Mouse (Mus musculus) bone marrow macrophage, adult 2 months (primary cell): ENCODE measurements around the gene Pin1. TPM values are rescaled to one million over a fixed set of nuclear protein-coding genes. Genes with fewer than 3 reads are reported as not detected.

Experiments
- H3K27ac ChIP-seq: 2 replicates; pipeline ENCODE4 v1.5.1; 2012; ENCODE audit warnings: low read depth, low read length; ENCODE audit not compliant: insufficient read depth
- H3K4me1 ChIP-seq: 2 replicates; pipeline ENCODE4 v1.6.1; 2012; ENCODE audit warnings: low read length; ENCODE audit not compliant: control insufficient read depth, insufficient read depth
- H3K4me3 ChIP-seq: 2 replicates; pipeline ENCODE4 v1.5.1; 2012; ENCODE audit warnings: mild to moderate bottlenecking, low read length, moderate library complexity; ENCODE audit not compliant: insufficient read depth
- CTCF ChIP-seq: IDR thresholded peaks from 2 replicates; pipeline ENCODE4 v1.5.1; 2012; ENCODE audit warnings: low read depth, mild to moderate bottlenecking, low read length, moderate library complexity
- POLR2A ChIP-seq: IDR thresholded peaks from 2 replicates; pipeline ENCODE4 v1.6.1; 2012; ENCODE audit warnings: mild to moderate bottlenecking, low read depth, low read length, borderline replicate concordance
- polyA plus RNA-seq: library from polyadenylated mRNA; stranded (reverse); fragments of >200 nt; gene quantifications from 2 replicates; pipeline ENCODE4 v1.2.4, GENCODE M21; 2012; ENCODE audit not compliant: missing spikeins, insufficient read depth, insufficient read length

Pin1 gene
- polyA plus RNA-seq, 1 experiment, result 11.4 TPM

DNA sequence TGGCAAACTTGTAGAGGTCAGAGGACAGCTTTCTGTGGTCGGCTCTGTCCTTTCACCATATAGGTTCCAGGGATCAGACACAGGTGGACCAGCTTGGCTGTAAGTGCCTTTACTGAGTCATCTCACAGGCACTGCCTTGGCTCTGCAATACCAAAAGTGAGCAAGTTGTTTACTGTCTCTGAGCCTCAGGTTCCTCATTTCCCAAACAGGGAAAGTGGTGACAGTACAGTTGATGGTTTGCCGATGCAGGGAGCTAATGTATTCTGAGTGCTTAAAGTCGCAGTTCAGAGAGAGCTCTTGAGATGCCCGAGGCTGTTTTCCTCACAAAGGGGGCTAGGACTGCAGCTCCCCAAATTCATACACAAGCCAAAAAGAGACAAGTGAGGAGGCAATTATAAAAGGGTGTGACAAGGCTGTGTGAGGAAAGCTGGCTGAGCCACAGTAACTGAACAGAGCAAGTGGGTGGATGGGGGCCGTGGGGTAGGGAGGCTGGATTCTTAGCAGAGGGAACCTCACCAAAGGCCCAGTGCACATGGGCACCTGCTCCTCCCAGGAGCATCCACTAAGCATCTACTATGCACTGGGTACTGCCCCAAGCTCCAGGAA lies 44.3 kb downstream of the Pin1 start:
- H3K4me1 ChIP-seq, result peaks cover 17% of the 10 kb centered on the region
- TF ChIP-seq POLR2A (no peak), CTCF (no peak)

DNA sequence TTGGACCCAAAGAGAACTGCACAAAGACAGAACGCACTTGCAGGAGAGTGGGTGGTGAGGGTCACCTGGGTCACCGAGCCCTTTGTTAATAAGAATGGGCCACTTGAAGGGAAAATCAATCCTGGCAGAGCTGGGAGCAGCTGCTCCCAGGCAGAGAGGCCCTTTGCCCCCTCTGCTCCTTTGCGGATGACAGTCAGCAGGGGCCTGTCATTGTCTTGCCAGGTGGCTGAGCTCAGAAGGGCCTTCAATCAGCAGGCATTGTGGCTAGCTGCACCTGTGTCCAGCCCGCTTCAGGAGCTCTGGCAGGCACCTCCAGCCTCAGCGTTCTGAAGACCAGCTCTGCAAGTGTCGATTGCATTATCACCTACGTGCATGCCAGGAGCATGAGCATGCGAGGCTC lies 45.6 kb downstream of the Pin1 start:
- no peak overlapping the region for H3K27ac ChIP-seq
- no peak overlapping the region for H3K4me3 ChIP-seq
- H3K4me1 ChIP-seq, result peaks cover 15% of the 10 kb centered on the region
- TF ChIP-seq CTCF, result no peak

More for the DNA sequence above, 44.3 kb downstream of the Pin1 start:
- Histone ChIP-seq H3K4me3 (no peak overlapping the region), H3K27ac (no peak overlapping the region)

DNA sequence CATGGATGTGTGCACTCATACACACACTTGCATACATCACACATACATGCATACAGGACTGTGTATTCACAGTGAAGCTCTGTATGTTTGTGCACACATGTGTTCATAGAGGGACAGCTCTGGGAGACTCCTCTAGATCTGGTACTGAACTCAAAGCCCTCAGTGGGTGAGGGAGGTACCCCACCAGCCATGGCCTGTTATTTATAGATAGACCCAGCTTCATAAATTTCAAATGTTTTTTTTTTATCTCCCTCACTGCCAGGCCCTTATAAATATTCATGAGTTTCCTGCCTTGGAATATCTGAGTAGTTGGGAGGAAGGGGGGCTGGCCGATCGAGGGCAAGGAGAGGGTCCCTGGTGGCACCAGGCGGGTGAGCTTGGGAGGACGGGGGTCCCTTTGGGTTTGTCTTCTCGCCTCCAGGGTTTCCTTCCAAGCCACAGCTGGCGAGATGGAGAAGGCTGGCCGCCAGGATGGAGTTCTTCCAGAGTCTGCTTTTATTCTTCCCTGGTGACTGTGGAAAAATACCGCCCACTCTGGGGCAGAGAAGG lies 52.0 kb downstream of the Pin1 start:
- no peak for TF ChIP-seq POLR2A
- no peak for TF ChIP-seq CTCF
- Histone ChIP-seq H3K4me3 (no peak overlapping the region), H3K4me1 (peaks cover 1% of the 10 kb centered on the region), H3K27ac (no peak overlapping the region)

DNA sequence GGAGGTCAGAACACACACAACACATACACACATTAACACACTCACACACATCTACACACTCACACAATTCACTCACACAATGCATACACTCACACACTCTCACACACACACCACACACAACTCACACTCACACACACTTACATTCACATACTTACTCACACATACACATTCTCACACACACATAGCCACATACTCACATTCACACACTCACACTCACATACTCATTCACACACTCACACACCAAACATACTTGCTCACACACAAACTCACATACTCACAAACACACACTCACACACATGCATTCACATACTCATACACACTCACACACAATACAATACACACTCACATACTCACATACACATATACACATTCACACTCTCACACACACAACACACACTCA lies 53.5 kb downstream of the Pin1 start:
- no peak for TF ChIP-seq POLR2A
- no peak overlapping the region for H3K4me3 ChIP-seq
- H3K4me1 ChIP-seq, result no peaks in the 10 kb centered on the region
- no peak overlapping the region for H3K27ac ChIP-seq

DNA sequence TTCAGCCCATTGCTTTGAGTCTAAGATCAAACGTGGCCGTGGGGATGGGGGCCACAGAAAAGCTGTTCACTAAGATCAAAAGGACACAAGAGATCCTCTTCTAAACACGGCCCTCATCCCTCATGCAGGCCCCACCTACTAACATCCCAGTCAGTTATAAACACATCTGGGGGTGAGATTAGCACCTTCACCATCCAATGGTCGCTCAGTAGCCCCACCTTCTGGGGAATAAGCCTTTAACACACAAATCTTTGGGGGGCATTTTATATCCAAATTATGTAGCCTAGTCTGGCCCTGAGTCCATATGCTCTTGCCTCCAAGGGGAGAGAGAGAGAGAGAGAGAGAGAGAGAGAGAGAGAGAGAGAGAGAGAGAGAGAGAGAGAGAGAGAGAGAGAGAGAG lies 54.1 kb downstream of the Pin1 start:
- Histone ChIP-seq H3K27ac (no peak overlapping the region), H3K4me3 (no peak overlapping the region), H3K4me1 (no peaks in the 10 kb centered on the region)
- TF ChIP-seq CTCF (no peak), POLR2A (no peak)

DNA sequence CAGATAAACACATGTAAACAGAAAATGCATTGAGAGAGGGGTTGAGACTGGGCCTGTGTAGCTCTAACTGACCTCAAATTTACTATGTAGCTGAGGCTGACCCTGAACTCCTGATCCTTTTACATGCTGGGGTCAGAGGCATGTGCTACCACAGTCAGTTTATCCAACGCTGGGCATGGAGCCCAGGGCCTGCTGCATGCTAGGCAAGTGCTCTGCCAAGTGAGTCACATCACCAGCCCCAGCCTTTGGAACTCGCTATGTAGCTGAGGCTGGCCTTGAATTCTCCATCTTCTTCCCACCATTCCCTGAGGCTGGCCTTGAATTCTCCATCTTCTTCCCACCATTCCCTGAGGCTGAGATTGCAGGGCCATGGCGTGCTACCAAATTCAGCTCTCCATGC lies 58.6 kb downstream of the Pin1 start:
- Histone ChIP-seq H3K27ac (no peak overlapping the region), H3K4me3 (no peak overlapping the region), H3K4me1 (no peaks in the 10 kb centered on the region)
- no peak for TF ChIP-seq POLR2A
- TF ChIP-seq CTCF, result no peak

DNA sequence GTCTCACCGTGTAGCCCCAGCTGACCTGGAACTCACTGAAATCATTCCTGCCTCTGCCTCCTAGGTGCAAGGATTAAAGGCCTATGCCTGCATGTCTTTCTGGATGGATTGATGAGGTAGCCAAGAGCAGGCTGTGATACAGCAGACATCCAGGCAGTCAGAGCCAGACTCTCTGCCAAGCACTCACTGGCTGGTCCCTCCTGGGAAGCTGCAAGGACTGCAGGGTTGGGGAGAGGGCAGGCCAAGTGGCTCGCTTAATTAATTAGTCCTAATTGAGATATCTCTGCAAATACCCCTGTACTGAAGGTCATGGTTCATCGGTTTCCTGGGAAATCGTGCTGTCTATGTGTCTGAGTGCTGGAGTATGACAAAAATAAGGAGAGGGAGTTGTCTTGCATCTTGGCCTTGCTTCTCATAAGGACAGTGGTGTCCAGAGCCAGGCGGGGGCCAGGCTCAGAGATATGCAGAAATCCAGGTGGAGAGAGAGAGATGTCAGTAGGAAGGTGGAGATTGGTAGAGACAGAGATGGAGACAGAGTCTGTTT lies 61.1 kb downstream of the Pin1 start:
- no peaks in the 10 kb centered on the region for H3K4me1 ChIP-seq
- no peak for TF ChIP-seq CTCF
- TF ChIP-seq POLR2A, result no peak
- no peak overlapping the region for H3K4me3 ChIP-seq
- no peak overlapping the region for H3K27ac ChIP-seq

DNA sequence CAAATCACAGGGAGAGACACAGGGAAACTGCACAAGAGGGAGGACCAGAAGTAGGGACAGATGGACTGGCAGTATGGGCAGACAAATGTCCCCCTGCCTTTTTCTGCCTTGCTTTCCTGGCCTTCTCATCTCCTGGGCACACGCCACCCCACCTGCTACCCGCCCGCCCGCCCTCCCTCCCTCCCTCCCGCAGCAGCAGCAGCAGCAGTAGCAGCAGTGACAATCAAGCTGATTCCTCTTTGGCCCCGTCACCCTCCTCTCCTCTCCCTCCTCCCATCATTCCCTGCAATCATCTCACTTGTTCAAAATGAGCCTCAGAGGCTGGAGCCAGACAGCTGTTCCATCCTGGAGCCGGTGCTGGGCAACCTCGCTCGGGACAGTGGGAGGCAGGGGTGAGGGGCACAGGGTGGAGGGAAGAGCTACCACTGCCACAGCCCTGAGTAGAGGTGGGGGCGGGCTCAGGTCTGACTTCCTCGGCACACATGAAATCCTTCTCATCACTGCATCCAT lies 61.6 kb downstream of the Pin1 start:
- TF ChIP-seq POLR2A (no peak), CTCF (no peak)
- H3K4me3 ChIP-seq, result no peak overlapping the region
- H3K4me1 ChIP-seq, result no peaks in the 10 kb centered on the region
- no peak overlapping the region for H3K27ac ChIP-seq

DNA sequence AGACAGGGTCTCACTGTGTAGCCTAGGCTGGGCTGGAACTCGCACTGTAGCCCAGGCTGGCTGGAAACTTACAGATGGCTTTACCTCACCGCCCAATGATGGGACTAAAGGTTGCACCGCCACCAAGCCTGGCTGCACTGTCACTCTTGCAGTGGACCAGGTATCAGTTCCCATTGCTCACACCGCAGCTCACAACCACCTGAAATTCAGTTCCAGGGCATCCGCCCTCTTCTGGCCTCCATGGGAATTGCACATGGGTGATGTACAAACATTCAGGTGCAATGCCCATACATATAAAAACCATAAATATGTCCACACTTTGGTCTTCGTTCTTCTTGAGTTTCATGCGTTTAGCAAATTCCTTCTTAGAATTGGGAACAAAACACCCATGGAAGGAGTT lies 63.4 kb downstream of the Pin1 start:
- H3K27ac ChIP-seq, result no peak overlapping the region
- H3K4me1 ChIP-seq, result no peaks in the 10 kb centered on the region
- TF ChIP-seq CTCF (peak; percentile 54), POLR2A (no peak)
- no peak overlapping the region for H3K4me3 ChIP-seq

Other genes starting within 250 kb of the Pin1 start
- 13.8 and 15.5 TPM in 2 replicates for gene Zfp26, start 191.9 kb upstream of the Pin1 start, polyA plus RNA-seq
- 14.7 and 15.7 TPM in 2 replicates for gene Zfp426, start 159.3 kb upstream of the Pin1 start, polyA plus RNA-seq
- 16.1 and 20.6 TPM in 2 replicates for gene Zfp266, start 130.7 kb upstream of the Pin1 start, polyA plus RNA-seq
- 7.4 and 7.5 TPM in 2 replicates for gene Zfp846, start 70.8 kb upstream of the Pin1 start, polyA plus RNA-seq
- 309 and 316 TPM in 2 replicates for gene Ubl5, start 9.2 kb upstream of the Pin1 start, polyA plus RNA-seq
- 15.7 and 16.7 TPM in 2 replicates for gene Fbxl12, start 7.3 kb upstream of the Pin1 start, polyA plus RNA-seq
- gene Olfm2, start 94.3 kb downstream of the Pin1 start, polyA plus RNA-seq, result not detected in 2 replicates
- 0.15 and 0.31 TPM in 2 replicates for gene Col5a3, start 163.0 kb downstream of the Pin1 start, polyA plus RNA-seq
- gene Rdh8, start 166.4 kb downstream of the Pin1 start, polyA plus RNA-seq, result not detected in 2 replicates
- 19.9 and 23.5 TPM in 2 replicates for gene A230050P20Rik, start 216.5 kb downstream of the Pin1 start, polyA plus RNA-seq
- gene Angptl6, start 227.6 kb downstream of the Pin1 start, polyA plus RNA-seq, result 1.4 and 1.7 TPM in 2 replicates
- 9.2 and 11.9 TPM in 2 replicates for gene Ppan, start 236.1 kb downstream of the Pin1 start, polyA plus RNA-seq
- 65.4 and 71.5 TPM in 2 replicates for gene Eif3g, start 246.5 kb downstream of the Pin1 start, polyA plus RNA-seq